Mouse (Mus musculus): Measurements from ENCODE around the gene Nudt15.

The Nudt15 gene

GRCm38 (mm10) chr14:73470593-73470992, 77.4 kb downstream of the Nudt15 start:
- DNase-seq = peak; percentile 57 to 72

GRCm38 (mm10) chr14:73469506-73469905, 78.5 kb downstream of the Nudt15 start:
- no peak for DNase-seq

Data from lung, adult 18-20 months (tissue).